Mouse (Mus musculus) ES-E14 (cell line): ENCODE measurements at regions not wholly inside any gene's neighbourhood (a gene's known extent, or its start where the extent isn't known, plus 50 kb on each side); places are given as distances from the start of the nearest gene placed in this dataset.

Experiments
- CHD2 ChIP-seq: IDR thresholded peaks from 2 replicates; pipeline ENCODE4 v1.6.1; 2014; ENCODE audit warnings: mild to moderate bottlenecking, low read depth, low read length, inconsistent platforms
- HCFC1 ChIP-seq: IDR thresholded peaks from 2 replicates; pipeline ENCODE4 v1.6.1; 2012; ENCODE audit warnings: low read length, inconsistent platforms, borderline replicate concordance; ENCODE audit not compliant: insufficient read depth
- ZC3H11A ChIP-seq: IDR thresholded peaks from 2 replicates; pipeline ENCODE4 v1.6.1; 2012; ENCODE audit warnings: low read depth, mild to moderate bottlenecking, inconsistent platforms, low read length, borderline replicate concordance

GRCm38 (mm10) chr3:156382919-156383318 is 178.7 kb upstream of the Negr1 start:
- TF ChIP-seq CHD2: no peak
- no peak for TF ChIP-seq HCFC1
- no peak for TF ChIP-seq ZC3H11A
